Mouse (Mus musculus) heart, embryonic 12.5 days (tissue): ENCODE data around the gene Mplkip. TPM values are rescaled to one million over a fixed set of nuclear protein-coding genes. Genes with fewer than 3 reads are reported as not detected.

Experiments
- ATAC-seq: fragments of 200-750 bp; cut with Nextera tagmentation; 2 replicates; pipeline ENCODE4 v1.8.0; 2017; ENCODE audit warnings: moderate TSS enrichment, moderate library complexity; ENCODE audit not compliant: insufficient number of reproducible peaks, low FRiP score
- H3K27ac ChIP-seq: fragments of 300-500 bp; sonication (generic); 2 replicates; pipeline ENCODE4 v1.5.1; 2016; ENCODE audit warnings: mild to moderate bottlenecking, moderate library complexity; ENCODE audit not compliant: poor library complexity, severe bottlenecking
- H3K27me3 ChIP-seq: fragments of 300-500 bp; sonication (generic); replicated peaks from 2 replicates; pipeline ENCODE4 v1.6.1; 2016; ENCODE audit warnings: mild to moderate bottlenecking, moderate library complexity
- H3K36me3 ChIP-seq: fragments of 300-500 bp; sonication (generic); 2 replicates; pipeline ENCODE4 v1.6.1; 2016; ENCODE audit warnings: mild to moderate bottlenecking, moderate library complexity
- H3K4me1 ChIP-seq: fragments of 300-500 bp; sonication (generic); replicated peaks from 2 replicates; pipeline ENCODE4 v1.6.1; 2016; ENCODE audit warnings: mild to moderate bottlenecking
- H3K4me2 ChIP-seq: fragments of 300-500 bp; sonication (generic); 2 replicates; pipeline ENCODE4 v1.6.1; 2016; ENCODE audit warnings: mild to moderate bottlenecking, moderate library complexity
- H3K4me3 ChIP-seq: fragments of 300-500 bp; sonication (generic); 2 replicates; pipeline ENCODE4 v1.5.1; 2016; ENCODE audit warnings: mild to moderate bottlenecking
- H3K9ac ChIP-seq: fragments of 300-500 bp; sonication (generic); 2 replicates; pipeline ENCODE4 v1.6.1; 2016; ENCODE audit warnings: mild to moderate bottlenecking, moderate library complexity
- H3K9me3 ChIP-seq: fragments of 300-500 bp; sonication (generic); replicated peaks from 2 replicates; pipeline ENCODE4 v1.6.1; 2016; ENCODE audit warnings: mild to moderate bottlenecking, moderate library complexity
- WGBS: fragments of 180-500 bp; shearing (Covaris S2); methylation state at CpG from one replicate; pipeline ENCODE4 v1.1.7; 2016; 5-methylcytosine and 5-hydroxymethylcytosine counted together
- microRNA counts: library from miRNA; unstranded; fragments of <30 nt; microRNA quantifications from one replicate; lab custom pipeline; 2017
- microRNA-seq: library from miRNA; unstranded; fragments of <30 nt; microRNA quantifications from one replicate; pipeline ENCODE4, GENCODE M21; 2017
- polyA plus RNA-seq: library from polyadenylated mRNA; unstranded; fragments of >200 nt; fragmentation: Nextera tagmentation; extraction: Ambion mirVana; gene quantifications from 2 replicates; pipeline ENCODE4 v1.2.1, GENCODE M21; 2016

The Mplkip gene
- polyA plus RNA-seq, 1 experiment from 2014 or later = 35.5 TPM

- H3K27me3 ChIP-seq = no peaks in the 10 kb centered on the region
- H3K4me2 ChIP-seq = no peak overlapping the region
- H3K9ac ChIP-seq = no peak overlapping the region
- H3K4me1 ChIP-seq = peaks cover 8% of the 10 kb centered on the region
- H3K27ac ChIP-seq = no peak overlapping the region
- peaks cover 12% of the 10 kb centered on the region for H3K36me3 ChIP-seq
- ATAC-seq = no peak
- no peaks in the 10 kb centered on the region for H3K9me3 ChIP-seq
- no peak overlapping the region for H3K4me3 ChIP-seq
Observed at GRCm38 (mm10) chr13:17702311-17702710, 7.3 kb downstream of the Mplkip start.

- 86% methylated on average over 6 of the region's 6 CpGs for WGBS
- Histone ChIP-seq H3K36me3 (peaks cover 9% of the 10 kb centered on the region; the same call in 1 of the 2 replicates), H3K27me3 (no peaks in the 10 kb centered on the region), H3K27ac (no peak overlapping the region), H3K4me2 (no peak overlapping the region), H3K4me1 (peaks cover 5% of the 10 kb centered on the region), H3K9ac (no peak overlapping the region), H3K9me3 (no peaks in the 10 kb centered on the region), H3K4me3 (no peak overlapping the region)
- ATAC-seq = no peak
Observed at GRCm38 (mm10) chr13:17705188-17705826, 10.3 kb downstream of the Mplkip start.

- Histone ChIP-seq H3K9ac (no peak overlapping the region), H3K4me1 (no peaks in the 10 kb centered on the region), H3K9me3 (no peaks in the 10 kb centered on the region), H3K4me3 (no peak overlapping the region), H3K4me2 (no peak overlapping the region), H3K27me3 (no peaks in the 10 kb centered on the region), H3K27ac (no peak overlapping the region), H3K36me3 (peaks cover 3% of the 10 kb centered on the region; the same call in 1 of the 2 replicates)
- ATAC-seq = no peak
- 81% methylated on average over 5 of the region's 5 CpGs for WGBS
Observed at GRCm38 (mm10) chr13:17708784-17709311, 13.9 kb downstream of the Mplkip start.

GRCm38 (mm10) chr13:17717357-17717756 lies 22.4 kb downstream of the Mplkip start:
- Histone ChIP-seq H3K4me2 (no peak overlapping the region), H3K27ac (no peak overlapping the region), H3K9ac (no peak overlapping the region), H3K36me3 (peaks cover 26% of the 10 kb centered on the region), H3K9me3 (no peaks in the 10 kb centered on the region), H3K27me3 (no peaks in the 10 kb centered on the region), H3K4me1 (no peaks in the 10 kb centered on the region), H3K4me3 (no peak overlapping the region)
- 91% methylated on average over 1 of the region's 1 CpGs for WGBS
- no peak for ATAC-seq

GRCm38 (mm10) chr13:17727922-17728321 lies 32.9 kb downstream of the Mplkip start:
- WGBS = 88% methylated on average over 4 of the region's 4 CpGs
- no peaks in the 10 kb centered on the region for H3K9me3 ChIP-seq
- H3K4me3 ChIP-seq = no peak overlapping the region
- no peaks in the 10 kb centered on the region for H3K27me3 ChIP-seq
- H3K4me2 ChIP-seq = no peak overlapping the region
- ATAC-seq = no peak
- H3K9ac ChIP-seq = no peak overlapping the region
- peaks cover 12% of the 10 kb centered on the region for H3K36me3 ChIP-seq
- no peaks in the 10 kb centered on the region for H3K4me1 ChIP-seq
- no peak overlapping the region for H3K27ac ChIP-seq

- Histone ChIP-seq H3K27ac (no peak overlapping the region), H3K9me3 (no peaks in the 10 kb centered on the region), H3K9ac (no peak overlapping the region), H3K4me2 (no peak overlapping the region), H3K27me3 (no peaks in the 10 kb centered on the region), H3K4me1 (no peaks in the 10 kb centered on the region), H3K4me3 (no peak overlapping the region), H3K36me3 (peaks cover 12% of the 10 kb centered on the region)
- WGBS = 92% methylated on average over 3 of the region's 3 CpGs
- ATAC-seq = no peak
Observed at GRCm38 (mm10) chr13:17728798-17729197, 33.8 kb downstream of the Mplkip start.

MicroRNAs within 50 kb of the gene (microRNA counts, 519-probe panel; counts per million panel counts)
- microRNA mmu-miR-466i (lab: Ali Mortazavi, UCI) = not detected

Small RNAs within 50 kb of the gene (microRNA-seq; reads per million reads assigned to microRNA genes)
- gene Mir466i = not detected

Other genes starting within 250 kb of the Mplkip start
- gene Sugct, start 361 bp downstream of the Mplkip start, polyA plus RNA-seq = 4.8 and 4.9 TPM in 2 replicates
- 13.0 and 18.6 TPM in 2 replicates for gene Cdk13, start 109.9 kb downstream of the Mplkip start, polyA plus RNA-seq
- gene Rala, start 249.0 kb downstream of the Mplkip start, polyA plus RNA-seq = 80.0 and 86.1 TPM in 2 replicates